Mouse (Mus musculus) limb, embryonic 10.5 days (tissue): Measurements from ENCODE around the gene Cpt1a. TPM values are rescaled to one million over a fixed set of nuclear protein-coding genes. Genes with fewer than 3 reads are reported as not detected.
A peak's percentile ranks its signal among the peaks of the same experiment; 100 is the strongest.

ENCODE experiments used
- DNase-seq: peaks from one replicate; pipeline ENCODE4 v3.0.0-alpha.2; 2017; ENCODE audit warnings: low spot score
- H3K27ac ChIP-seq: fragments of 300-500 bp; sonication (generic); 2 replicates; pipeline ENCODE4 v1.5.1; 2016; ENCODE audit warnings: mild to moderate bottlenecking
- H3K27me3 ChIP-seq: fragments of 300-500 bp; sonication (generic); 2 replicates; pipeline ENCODE4 v1.6.1; 2016; ENCODE audit warnings: low read depth, mild to moderate bottlenecking; ENCODE audit not compliant: poor library complexity, severe bottlenecking
- H3K36me3 ChIP-seq: fragments of 300-500 bp; sonication (generic); 2 replicates; pipeline ENCODE4 v1.6.1; 2016; ENCODE audit warnings: mild to moderate bottlenecking, moderate library complexity
- H3K4me1 ChIP-seq: fragments of 300-500 bp; sonication (generic); 2 replicates; pipeline ENCODE4 v1.6.1; 2016
- H3K4me3 ChIP-seq: fragments of 300-500 bp; sonication (generic); 2 replicates; pipeline ENCODE4 v1.5.1; 2016; ENCODE audit warnings: mild to moderate bottlenecking, moderate library complexity
- H3K9me3 ChIP-seq: fragments of 300-500 bp; sonication (generic); replicated peaks from 2 replicates; pipeline ENCODE4 v1.6.1; 2016; ENCODE audit warnings: mild to moderate bottlenecking
- WGBS: fragments of 180-500 bp; shearing (Covaris S2); methylation state at CpG from one replicate; pipeline ENCODE4 v1.1.7; 2016; 5-methylcytosine and 5-hydroxymethylcytosine counted together
- microRNA-seq: library from miRNA; unstranded; fragments of <30 nt; microRNA quantifications from one replicate; pipeline ENCODE4, GENCODE M21; 2017
- polyA plus RNA-seq: library from polyadenylated mRNA; unstranded; fragments of >200 nt; fragmentation: Nextera tagmentation; extraction: Ambion mirVana; gene quantifications from 2 replicates; pipeline ENCODE4 v1.2.1, GENCODE M21; 2016

Gene Cpt1a
- polyA plus RNA-seq, 1 experiment from 2014 or later, result 8.2 TPM

DNA sequence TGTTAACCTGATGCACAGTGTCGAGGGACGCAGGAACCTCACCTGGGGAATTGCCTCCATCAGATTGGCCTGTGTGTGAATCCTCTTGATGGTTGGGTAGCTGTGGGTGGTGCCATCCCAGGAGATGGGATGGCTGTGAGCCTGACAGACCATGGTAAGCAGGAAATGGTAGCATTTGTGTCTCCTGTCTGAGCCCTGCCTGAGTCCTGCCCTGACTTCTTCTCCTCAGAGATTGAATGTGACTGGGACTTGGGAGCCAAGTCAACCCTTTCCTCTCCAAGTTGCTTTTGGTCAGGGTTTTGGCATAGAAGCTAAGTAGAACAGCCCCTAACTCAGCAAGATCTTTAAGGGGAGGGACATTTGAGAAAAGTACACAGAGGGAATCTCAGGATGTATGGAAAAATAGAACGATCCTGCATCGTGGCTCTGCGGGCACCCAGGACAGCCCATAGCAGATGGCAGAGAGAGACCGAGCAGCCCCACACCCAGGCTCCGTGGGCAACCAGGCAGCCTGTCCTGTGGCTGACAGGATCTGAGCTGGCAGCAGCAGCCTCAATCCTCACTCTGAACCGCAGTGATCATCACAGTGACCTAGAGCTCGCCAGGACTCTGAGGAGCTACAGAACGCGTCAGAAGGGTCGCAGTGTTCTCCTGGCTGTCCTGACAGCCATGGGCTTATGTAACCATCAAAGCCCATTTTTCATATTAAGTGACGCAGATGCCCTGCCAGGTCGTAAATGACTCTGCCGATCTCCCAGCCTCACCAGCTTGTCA is 106.1 kb downstream of the Cpt1a start:
- Histone ChIP-seq H3K4me1 (peaks cover 2% of the 10 kb centered on the region), H3K27me3 (no peaks in the 10 kb centered on the region), H3K9me3 (no peaks in the 10 kb centered on the region), H3K4me3 (no peak overlapping the region), H3K36me3 (no peaks in the 10 kb centered on the region), H3K27ac (no peak overlapping the region)
- WGBS, result 77% methylated on average over 15 of the region's 15 CpGs
- DNase-seq, result no peak

DNA sequence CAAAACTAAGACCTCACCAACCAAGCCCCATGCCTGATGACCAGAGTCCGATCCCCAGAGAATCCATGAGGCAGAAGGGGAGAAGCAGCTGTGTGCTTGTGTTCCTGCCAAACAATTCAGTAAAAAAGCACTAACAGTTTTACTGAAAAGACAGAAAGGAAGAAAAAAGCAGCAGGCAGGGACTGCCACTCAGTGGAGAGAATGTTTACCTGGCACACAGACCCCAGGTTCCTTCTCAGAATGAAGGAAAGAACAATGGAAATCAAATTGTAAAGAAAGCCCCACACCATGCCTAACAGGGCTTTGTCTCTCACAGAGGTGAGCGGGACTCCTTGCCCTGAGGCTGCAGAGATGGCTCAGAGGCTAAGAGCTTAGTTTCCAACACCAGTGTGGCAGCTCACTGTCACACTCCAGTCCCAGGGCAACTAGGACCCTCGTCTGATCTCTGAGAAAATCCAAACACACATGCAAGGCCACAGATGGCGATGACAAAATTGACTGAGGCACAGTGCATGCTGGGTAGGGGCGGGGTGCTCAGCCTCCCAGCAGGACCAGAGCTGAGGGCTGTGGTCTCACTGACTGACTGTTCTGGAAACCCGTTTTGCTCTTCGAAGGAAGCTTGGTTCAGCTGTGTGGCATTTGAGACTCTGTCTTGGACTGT is 107.2 kb downstream of the Cpt1a start:
- Histone ChIP-seq H3K36me3 (no peaks in the 10 kb centered on the region), H3K27ac (no peak overlapping the region), H3K4me1 (peaks cover 10% of the 10 kb centered on the region; the same call in 1 of the 2 replicates), H3K4me3 (no peak overlapping the region), H3K27me3 (no peaks in the 10 kb centered on the region), H3K9me3 (no peaks in the 10 kb centered on the region)
- DNase-seq, result no peak
- 69% methylated on average over 7 of the region's 7 CpGs for WGBS

DNA sequence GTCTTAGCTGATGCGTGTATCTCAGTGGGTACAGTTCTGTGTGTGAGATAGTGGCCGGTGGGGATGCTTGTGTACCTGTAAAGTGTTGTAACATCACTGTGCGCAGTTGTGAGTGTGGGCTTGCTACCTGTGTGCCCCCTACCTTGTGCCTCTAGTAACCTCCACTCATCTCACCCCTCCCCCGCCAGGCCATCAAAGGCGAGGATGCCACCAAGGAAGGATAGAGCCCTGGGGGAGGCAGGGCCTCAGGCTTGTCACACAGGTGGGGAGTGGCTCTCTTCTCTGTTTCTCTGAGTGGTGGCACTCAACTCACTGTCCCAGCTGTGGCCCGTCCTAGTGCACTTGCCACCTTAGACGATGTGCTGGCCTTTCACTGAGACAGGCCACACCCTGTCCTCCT is 108.9 kb downstream of the Cpt1a start:
- H3K4me1 ChIP-seq, result peaks cover 14% of the 10 kb centered on the region; the same call in 1 of the 2 replicates
- no peaks in the 10 kb centered on the region for H3K9me3 ChIP-seq
- no peak overlapping the region for H3K27ac ChIP-seq
- 61% methylated on average over 7 of the region's 7 CpGs for WGBS
- H3K36me3 ChIP-seq, result no peaks in the 10 kb centered on the region
- no peak for DNase-seq
- no peaks in the 10 kb centered on the region for H3K27me3 ChIP-seq
- H3K4me3 ChIP-seq, result no peak overlapping the region

DNA sequence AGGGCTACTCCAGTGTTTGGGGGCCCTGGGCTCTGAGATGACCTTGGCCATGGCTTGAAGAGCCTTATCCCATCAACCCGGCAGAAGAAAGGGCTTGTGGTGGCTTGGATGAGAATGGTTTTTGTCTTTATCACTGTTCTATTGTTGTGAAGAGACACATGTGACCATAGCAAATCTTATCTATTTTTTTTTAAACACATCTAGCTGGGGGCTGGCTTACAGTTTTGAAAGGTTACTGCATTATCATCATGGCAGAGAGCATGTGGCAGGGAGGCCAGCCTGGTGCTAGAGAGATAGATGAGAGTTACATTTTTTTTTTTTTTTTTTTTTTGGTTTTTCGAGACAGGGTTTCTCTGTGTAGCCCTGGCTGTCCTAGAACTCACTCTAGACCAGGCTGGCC is 109.8 kb downstream of the Cpt1a start:
- Histone ChIP-seq H3K27me3 (no peaks in the 10 kb centered on the region), H3K27ac (no peak overlapping the region), H3K36me3 (no peaks in the 10 kb centered on the region), H3K4me1 (peaks cover 14% of the 10 kb centered on the region; the same call in 1 of the 2 replicates), H3K4me3 (no peak overlapping the region), H3K9me3 (no peaks in the 10 kb centered on the region)
- WGBS, result 98% methylated on average over 2 of the region's 2 CpGs
- no peak for DNase-seq

DNA sequence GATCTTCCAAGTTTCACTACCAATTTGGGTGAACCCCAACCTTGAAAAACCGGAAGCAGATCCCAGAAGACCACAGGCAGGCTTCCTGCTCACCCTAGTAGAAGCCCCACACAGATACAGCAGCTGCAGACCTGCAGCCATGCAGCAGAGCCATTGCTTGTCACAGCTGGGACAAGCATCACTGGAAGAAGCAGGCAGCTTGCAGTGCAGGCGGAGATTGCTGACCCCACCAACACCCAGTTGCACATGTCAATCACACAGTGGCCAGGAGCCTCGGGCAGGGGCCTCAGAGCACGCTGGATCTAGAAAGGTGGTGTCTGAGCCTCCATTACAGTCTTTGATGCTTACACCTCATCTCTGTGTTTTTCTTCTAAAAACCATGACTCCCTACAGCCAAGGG is 112.0 kb downstream of the Cpt1a start:
- Histone ChIP-seq H3K4me3 (no peak overlapping the region), H3K27ac (peak overlapping the region; percentile 15; the same call in 1 of the 2 replicates), H3K4me1 (peaks cover 14% of the 10 kb centered on the region; the same call in 1 of the 2 replicates), H3K9me3 (no peaks in the 10 kb centered on the region), H3K36me3 (no peaks in the 10 kb centered on the region), H3K27me3 (no peaks in the 10 kb centered on the region)
- 35% methylated on average over 4 of the region's 4 CpGs for WGBS
- no peak for DNase-seq

DNA sequence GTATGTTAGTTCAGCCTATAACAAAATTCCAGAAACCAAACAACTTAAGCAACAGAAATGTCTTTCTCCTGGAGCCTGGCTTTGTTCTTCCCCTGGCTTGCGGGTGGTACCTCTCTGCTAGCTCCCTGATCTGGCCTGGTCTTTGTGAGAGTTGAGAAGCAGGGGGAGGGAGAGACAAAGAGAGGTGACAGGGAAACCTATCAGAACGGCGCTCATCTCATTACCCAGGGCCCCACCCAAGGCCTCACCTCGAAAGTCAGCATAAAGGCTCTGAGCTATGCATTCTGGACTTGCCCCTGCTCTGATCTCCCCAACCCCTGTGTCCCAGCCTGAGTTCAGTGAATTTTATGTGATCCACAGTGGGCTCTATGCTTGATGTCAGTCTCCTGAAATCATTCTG is 112.5 kb downstream of the Cpt1a start:
- WGBS, result 28% methylated on average over 4 of the region's 4 CpGs
- 0 out of 2 replicates have a peak overlapping the region, but pooled peaks have one; percentile 15 for H3K27ac ChIP-seq
- no peaks in the 10 kb centered on the region for H3K36me3 ChIP-seq
- H3K4me1 ChIP-seq, result peaks cover 14% of the 10 kb centered on the region; the same call in 1 of the 2 replicates
- H3K27me3 ChIP-seq, result no peaks in the 10 kb centered on the region
- H3K4me3 ChIP-seq, result no peak overlapping the region
- DNase-seq, result no peak
- no peaks in the 10 kb centered on the region for H3K9me3 ChIP-seq

Small RNA genes lying within 50 kb of the gene (microRNA-seq; reads per million reads assigned to microRNA genes)
- 1.5 reads per million for gene Mir6984

Other genes with a start within 250 kb of the Cpt1a start
- 153 and 161 TPM in 2 replicates for gene Mrpl21, start 39.4 kb upstream of the Cpt1a start, polyA plus RNA-seq
- gene Ighmbp2, start 39.3 kb upstream of the Cpt1a start, polyA plus RNA-seq, result 12.6 and 15.1 TPM in 2 replicates
- 0.20 TPM in 2 replicates for gene Tesmin, start 66.5 kb downstream of the Cpt1a start, polyA plus RNA-seq
- gene Gal, start 92.2 kb downstream of the Cpt1a start, polyA plus RNA-seq, result 1.6 TPM in 2 replicates